Mouse (Mus musculus) cerebellum, adult 11 months (tissue): ENCODE data around the gene Fasn.
"Not testable (repeated sequence)": the region's sequence is repeated elsewhere in the genome, so short reads cannot be mapped to it uniquely, and the experiment has no call there.

Experiments
- DNase-seq: peaks from one replicate; pipeline ENCODE4 v3.0.0; 2022

Fasn gene

GRCm38 (mm10) chr11:120823956-120824786 is at the start of gene Fasn:
Gene Fasn, minus strand, starts transcription at chr11:120824547.
- DNase-seq = peak; percentile 97

DNA sequence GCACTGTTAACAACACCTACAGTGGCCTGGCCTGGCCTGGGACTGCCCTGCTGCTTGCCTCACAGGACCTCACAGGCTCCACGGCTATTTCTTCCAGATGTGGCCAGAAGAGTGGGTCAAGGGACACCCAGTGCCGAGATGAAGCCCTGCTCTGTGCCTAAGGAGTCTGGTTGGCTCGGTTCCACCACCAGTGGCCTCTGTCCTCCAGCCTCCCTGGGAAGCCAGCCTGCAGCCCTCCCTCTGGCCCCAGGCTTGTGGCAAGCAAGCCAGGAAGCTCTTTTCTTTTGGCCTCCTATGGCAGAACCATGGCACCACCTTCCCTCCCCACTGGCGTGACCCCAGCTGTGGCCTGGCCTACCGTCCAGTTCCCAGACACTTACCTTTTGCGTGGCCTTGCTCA is 48.9 kb upstream of the Fasn start:
- DNase-seq = no peak

GRCm38 (mm10) chr11:120871521-120871920 is 47.2 kb upstream of the Fasn start:
- DNase-seq = no peak

GRCm38 (mm10) chr11:120865816-120866215 is 41.5 kb upstream of the Fasn start:
- no peak for DNase-seq

GRCm38 (mm10) chr11:120862819-120863218 is 38.5 kb upstream of the Fasn start:
- no peak for DNase-seq

DNA sequence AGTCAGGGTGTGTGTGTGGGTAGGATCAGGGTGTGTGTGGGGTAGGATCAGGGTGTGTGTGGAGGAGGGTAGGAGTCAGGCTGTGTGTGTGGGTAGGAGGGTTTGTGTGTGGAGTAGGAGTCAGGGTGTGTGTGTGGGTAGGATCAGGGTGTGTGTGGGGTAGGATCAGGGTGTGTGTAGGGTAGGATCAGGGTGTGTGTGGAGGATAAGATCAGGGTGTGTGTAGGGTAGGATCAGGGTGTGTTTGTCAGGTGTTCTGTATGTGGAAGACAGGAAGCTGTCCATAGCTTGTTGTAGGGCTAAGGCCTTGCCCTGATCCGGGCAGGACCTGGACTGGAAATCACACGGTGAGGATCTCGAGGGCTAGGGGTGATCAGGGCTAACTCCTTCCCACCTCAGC is 31.6 kb upstream of the Fasn start:
- not testable (repeated sequence) for DNase-seq

DNA sequence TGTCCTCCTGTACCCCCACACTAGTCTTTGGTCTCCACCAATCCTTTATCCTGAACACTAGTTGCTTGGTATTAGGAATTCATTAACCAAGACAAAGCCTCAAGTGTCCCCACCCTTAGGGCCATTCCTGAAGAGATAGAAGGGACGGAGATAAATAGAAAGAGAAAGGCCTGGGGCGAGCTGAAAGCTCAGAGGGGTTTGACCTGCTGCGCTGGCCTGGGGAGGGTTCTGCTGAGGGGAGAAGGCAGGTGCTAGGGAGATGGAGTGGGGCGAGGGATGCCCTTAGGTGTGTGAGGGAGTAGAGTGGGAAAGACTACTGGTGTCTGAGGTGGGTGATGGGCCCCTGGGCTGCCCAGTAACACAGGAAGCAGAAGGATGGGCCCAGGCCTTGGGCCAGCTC is 29.4 kb upstream of the Fasn start:
- DNase-seq = no peak

DNA sequence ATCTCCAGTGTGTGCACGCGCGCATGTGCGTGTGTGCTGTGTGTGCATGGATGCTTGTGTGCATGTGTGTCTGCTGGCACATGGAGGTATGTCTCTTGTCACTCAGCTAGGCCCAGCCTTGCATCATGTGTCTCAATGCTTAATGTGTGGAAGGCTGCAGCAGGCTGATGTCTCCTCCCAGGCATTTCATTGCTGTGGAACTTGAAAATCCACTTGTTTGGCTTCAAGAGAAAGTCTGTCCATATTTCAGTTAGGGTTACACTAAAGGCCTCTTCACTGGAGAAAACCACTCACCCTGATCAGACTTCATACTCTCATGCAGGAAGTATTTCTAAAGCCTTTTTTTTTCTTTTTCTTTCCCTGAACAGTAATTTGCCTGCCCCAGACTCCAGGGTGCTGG is 28.8 kb upstream of the Fasn start:
- no peak for DNase-seq

GRCm38 (mm10) chr11:120852083-120852935 is 28.0 kb upstream of the Fasn start:
- DNase-seq = no peak

- DNase-seq = no peak
Measured at GRCm38 (mm10) chr11:120851582-120851981, 27.2 kb upstream of the Fasn start.

DNA sequence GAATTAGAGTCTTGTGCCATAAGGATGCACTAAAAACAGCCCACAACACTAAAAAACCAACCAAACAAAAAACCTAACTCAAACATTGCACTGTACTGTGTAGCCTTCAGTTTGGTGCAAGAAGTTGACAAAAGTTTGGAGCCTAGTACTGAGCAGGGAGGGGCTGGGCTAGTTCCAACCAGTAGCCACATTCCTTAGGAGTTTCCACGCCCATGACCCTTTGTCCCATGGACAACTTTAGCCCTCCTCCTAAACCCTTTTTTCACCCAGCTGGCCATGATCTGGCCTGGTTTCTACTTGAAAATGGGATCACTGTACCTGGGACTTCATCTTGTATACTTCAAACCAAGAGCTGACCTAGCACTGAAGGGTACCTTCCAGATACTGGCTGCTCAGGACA is 26.8 kb upstream of the Fasn start:
- no peak for DNase-seq

- no peak for DNase-seq
Measured at GRCm38 (mm10) chr11:120850331-120851030, 26.1 kb upstream of the Fasn start.

DNA sequence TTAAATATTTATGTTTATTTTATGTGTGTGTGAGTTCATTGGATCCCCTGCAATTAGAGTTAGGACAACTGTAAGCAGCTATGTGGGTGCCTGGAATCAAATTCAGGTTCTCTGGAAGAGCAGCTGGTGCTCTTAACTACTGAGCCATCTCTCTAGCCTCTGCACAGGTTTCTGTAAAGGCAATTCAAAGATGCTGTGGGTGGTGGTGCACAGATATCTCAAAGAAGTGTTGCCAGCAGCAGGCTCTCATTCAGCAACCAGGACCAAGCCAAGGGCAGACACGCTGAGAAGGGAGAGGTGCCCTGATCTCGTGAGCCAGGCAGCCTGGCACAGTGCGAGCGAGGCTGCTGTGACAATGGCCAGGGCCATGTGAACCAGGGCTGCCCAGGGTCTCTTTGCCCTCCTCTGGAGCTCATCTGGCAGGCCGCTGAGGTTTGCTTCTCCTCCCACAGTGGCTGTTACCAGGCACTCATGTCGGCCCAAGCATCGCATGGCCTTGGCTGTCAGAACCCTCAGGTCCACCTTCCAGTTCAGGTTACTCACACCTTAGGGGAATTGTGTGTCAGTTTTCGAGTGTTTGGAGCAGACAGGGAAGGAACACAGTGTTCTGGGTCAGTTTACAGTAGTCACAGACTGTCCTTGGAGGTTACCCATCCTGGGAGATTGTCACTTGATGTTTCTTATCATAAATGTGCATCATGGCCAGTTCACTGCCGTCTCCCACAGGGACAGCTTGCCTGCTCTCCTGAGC is 22.6 kb upstream of the Fasn start:
- no peak for DNase-seq

DNA sequence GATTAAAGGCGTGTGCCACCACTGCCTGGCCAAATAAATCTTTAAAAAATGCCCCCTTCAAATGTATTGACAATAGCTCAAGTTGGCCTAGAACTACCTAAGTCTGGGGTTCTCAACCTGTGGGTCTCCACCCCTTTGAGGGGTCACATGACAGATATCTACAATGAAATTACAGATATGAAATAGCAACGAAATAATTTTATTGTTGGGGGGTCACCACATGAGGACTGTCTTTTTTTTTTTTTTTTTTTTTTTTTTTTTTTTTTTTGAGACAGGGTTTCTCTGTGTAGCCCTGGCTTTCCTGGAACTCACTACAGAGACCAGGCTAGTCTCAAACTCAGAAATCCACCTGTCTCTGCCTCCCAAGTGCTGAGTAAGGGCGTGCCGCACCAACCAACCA is 20.0 kb upstream of the Fasn start:
- DNase-seq = no peak

DNA sequence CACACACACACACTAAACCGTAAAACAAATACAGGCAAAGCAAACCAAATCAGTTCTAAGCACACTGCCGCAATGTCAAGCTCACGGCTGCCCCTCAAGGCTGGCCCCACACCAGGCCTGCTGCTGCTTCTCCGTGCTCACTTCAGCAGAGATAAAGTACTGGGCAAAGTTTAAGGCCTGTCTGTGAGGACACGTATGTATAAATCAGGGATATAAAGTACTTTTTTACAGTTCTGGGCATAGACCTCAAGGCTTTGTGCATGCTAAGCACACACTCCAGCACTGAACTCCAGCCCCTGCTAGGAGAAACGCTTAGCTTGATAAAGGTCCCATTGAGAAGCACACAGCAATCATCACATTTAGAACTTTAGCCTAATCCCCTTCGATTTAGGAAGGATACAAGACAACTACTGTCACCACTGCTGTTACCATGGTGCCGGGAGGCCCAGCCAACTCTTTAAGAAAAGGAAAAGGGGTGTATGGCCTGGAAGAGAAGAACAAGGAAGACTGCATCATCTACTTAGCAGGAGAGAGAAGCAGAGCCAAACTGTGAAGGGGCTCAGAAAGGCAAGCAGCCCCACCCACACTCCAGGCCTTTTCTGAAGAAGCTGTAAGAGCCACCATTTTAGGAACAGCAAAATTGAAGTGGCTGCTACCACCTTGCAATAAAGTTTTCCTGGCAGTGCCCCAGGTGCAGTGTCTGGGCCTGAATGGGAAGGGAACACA is 9.4 kb upstream of the Fasn start:
- DNase-seq = no peak

DNA sequence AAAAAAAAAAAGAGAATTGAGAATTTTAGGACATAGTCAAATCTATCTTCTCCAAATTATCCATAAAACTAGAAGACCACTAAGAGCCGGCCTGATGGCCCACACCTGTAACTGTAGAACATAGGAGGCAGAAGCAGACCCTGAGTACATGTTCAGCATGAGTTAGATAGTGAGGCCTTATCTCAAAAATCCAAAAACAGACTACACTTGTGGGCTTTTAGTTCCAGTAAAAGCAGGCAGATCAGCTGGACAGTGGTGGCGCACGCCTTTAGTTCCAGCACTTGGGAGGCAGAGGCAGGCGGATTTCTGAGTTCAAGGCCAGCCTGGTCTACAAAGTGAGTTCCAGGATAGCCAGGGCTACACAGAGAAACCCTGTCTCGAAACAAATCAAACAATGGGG is 8.6 kb upstream of the Fasn start:
- not testable (repeated sequence) for DNase-seq

DNA sequence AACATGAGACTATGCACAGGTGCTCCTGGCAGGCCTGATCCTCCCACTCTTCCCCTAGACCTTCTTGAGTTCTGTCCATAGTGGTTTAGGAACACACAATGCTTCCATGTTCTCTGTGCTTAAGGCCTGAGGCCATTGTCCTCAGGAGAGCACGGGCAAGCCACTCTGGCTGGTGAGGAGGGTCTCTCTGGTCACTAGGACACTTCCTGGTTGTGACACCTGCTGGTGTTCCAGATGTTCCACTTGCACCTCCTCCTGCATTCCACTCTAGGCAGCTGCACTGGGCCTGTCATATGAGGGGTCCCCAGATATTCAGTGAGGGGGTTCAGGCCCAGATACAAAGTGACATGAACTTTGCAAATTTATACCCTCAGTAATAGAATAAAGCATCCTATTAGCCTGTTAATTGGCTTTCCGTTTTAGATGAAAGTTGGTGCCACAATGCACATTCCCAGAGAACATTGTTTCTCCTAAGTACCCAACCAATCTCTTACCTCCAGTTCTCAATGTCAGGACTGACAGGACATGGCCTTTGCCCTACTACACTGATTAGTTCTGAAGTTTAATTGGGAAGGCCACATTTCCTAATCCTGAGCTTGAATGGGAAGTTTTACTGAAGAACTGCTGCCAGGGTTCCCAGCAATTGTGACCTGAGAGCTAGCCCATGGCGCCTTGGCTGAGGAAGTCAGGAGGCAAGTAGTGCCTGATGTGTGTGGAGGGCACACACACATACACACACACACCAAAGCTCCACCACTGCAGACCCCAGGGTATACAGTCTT is 7.5 kb upstream of the Fasn start:
- DNase-seq = no peak

GRCm38 (mm10) chr11:120830686-120831085 is 6.3 kb upstream of the Fasn start:
- peak; percentile 4 for DNase-seq

- no peak for DNase-seq
Measured at GRCm38 (mm10) chr11:120829757-120830532, 5.6 kb upstream of the Fasn start.

DNA sequence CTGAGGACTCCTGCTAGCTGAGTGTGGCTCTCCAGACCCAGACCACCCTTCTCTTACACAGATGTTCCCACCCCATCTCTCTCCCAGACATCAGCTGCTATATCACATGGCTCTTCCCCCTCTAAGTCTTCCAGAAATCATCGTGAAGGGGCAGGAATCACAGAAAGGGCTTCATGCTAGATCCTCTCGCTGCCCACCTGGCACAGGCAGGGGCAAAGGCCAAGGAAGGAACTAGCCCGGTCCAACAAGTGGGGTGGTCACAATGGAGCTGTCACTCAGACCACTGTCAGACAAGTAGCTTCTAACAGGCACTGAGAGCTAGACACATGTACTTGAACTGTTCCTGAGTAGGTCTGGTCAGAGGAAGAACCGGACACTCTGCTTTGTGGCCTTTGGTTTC is 4.1 kb upstream of the Fasn start:
- no peak for DNase-seq
